Mouse (Mus musculus): Measurements from ENCODE around the gene Agap1.

Gene Agap1

GRCm38 (mm10) chr1:89921806-89922205 lies 467.2 kb downstream of the Agap1 start:
- no peak for DNase-seq

GRCm38 (mm10) chr1:89922282-89922681 lies 467.7 kb downstream of the Agap1 start:
- DNase-seq = no peak

GRCm38 (mm10) chr1:89922883-89923641 lies 468.5 kb downstream of the Agap1 start:
- DNase-seq = no peak

DNA sequence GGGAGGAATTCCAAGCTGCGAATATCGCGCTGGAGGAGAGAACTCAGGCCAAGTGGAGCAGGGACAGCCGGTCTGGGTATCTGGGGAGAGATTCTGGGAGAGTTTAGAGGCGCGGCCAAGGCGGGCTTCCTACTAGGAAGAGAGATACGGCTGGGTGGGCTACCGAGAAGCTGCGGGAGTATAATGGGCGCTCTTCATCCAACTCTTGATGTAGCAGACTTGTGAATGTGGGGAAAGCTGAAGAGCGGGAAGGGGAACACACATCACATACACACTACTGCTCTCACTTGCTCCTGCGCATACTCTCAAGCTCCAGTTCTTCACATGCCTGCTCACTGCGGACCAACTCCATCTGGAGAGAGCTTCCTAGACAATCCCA lies 469.0 kb downstream of the Agap1 start:
- no peak for DNase-seq

- DNase-seq = no peak
Measured at GRCm38 (mm10) chr1:89925501-89926190, 471.0 kb downstream of the Agap1 start.

GRCm38 (mm10) chr1:89926583-89927060 lies 472.0 kb downstream of the Agap1 start:
- no peak for DNase-seq

DNA sequence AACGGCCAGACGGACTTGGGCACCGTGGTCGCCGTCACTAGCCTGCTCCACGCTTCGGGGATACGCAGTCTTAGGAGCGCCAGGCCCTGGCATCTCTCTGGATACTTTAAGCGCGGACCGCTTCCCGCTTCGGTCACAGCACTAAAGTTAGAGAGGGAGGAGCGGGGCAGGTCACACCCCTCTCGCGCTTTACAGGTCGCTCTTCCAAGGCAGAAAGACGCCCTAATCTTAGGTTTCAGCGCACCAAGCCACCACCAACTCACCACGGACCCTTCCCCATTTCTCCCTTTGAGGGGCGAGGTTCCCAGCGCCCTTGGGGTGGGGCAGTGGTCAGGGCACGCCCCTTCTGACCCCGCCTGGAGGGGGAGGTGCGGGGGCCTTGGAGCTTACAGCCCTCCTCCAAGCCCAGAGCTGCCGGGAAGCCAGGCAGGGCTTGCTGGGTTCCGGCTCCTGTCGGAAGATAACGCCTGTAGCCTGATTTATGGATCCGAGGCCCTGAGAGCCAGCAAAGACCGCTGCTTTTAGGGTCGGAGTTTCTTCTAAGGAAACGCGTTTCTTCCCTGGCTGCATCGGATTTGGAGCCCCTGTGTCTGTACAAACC lies 472.6 kb downstream of the Agap1 start:
- no peak for DNase-seq

GRCm38 (mm10) chr1:89928676-89929075 lies 474.1 kb downstream of the Agap1 start:
- no peak for DNase-seq

DNA sequence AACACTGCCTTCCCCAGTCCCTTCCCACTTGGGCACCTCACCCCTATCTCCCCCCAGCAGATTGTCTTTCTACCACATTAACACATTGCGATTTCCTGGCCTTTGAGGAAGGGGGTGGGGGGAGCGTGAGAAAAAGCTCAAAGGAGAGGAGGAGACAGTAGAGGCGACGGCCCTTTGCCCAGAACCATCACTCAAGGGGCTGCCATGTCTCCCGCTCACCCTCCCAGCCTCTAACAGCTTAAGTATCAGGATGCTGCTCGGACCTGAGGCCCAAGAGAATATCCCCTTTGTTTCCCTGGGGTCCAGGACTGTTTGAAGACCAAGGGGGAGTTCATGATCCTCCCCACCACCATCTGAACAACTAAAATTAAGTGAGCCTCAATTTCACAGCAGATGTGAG lies 474.6 kb downstream of the Agap1 start:
- no peak for DNase-seq

- DNase-seq = no peak
Measured at GRCm38 (mm10) chr1:89929721-89930505, 475.3 kb downstream of the Agap1 start.

GRCm38 (mm10) chr1:89930551-89930950 lies 475.9 kb downstream of the Agap1 start:
- no peak for DNase-seq

GRCm38 (mm10) chr1:89931120-89931519 lies 476.5 kb downstream of the Agap1 start, which contains the start of gene Gbx2:
Gene Gbx2, minus strand, starts transcription at chr1:89931179.
- peak; percentile 24 to 30 for DNase-seq

- no peak for DNase-seq
Measured at GRCm38 (mm10) chr1:89932021-89932423, 477.4 kb downstream of the Agap1 start.

GRCm38 (mm10) chr1:89932616-89933015 lies 478.0 kb downstream of the Agap1 start:
- DNase-seq = no peak

DNA sequence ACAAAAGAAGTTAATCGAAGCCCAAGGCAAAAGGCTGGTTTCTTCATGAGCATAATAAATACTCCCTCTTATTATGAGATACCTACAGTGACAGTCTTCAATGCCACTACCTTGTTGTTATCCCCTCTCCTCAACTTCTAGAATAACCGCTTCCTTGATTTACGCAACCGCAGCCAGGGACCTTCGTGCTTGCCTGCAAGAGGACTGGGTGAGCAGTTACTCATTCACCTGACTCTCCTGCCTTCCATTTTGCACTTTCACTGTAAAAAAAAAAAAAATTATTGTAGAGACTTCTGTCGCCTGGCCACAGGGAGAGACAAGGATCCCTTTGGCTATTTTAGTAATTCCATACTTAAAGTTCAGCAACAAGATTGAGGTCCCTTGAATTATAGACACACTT lies 478.4 kb downstream of the Agap1 start:
- no peak for DNase-seq

GRCm38 (mm10) chr1:89933786-89934185 lies 479.2 kb downstream of the Agap1 start:
- DNase-seq = no peak

DNA sequence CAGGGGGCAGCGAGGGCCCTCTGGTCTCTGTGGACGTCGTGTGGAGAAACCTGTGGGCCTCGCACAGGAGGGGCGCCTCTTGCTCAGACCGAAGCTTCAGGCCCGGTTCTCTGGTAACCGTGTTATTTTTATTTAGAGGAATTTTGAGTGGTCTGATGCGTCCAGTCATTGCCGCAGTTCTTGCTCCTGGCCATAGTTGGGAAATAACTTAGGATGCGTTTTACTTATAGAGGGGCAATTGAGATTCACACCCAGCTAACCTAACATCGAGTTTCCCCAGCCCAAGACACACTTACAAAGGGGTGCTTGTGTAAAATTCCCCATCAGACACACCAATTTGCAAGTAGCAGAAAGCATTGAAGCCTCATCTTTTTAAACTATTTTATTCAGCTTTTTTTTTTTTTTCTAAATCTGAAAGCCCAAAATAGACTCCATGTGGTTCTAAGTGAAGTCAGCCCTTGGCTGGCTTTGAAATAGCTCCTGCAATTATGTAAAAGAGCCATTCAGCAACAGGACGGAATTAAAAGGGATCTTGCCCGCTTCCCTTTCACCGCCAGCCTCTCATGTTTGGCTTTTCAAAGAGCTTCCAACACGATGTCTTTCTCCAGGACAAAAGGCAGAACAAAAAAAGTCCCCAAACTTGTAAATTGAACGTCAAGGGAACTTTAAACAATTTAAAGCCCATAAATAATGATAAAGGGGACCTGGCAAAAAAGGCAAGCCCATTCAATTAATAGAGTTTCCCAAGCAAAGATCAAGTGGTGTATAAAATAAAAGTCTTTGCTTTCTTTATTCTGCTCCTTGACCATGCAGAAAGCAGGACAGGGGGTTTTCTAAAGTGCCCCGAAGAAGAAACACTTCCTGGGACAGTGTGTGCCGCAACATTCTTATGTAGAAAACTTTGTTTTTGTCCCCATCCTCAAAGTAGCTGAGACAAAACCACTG lies 480.0 kb downstream of the Agap1 start:
- DNase-seq = no peak

GRCm38 (mm10) chr1:89935493-89936348 lies 481.1 kb downstream of the Agap1 start:
- no peak for DNase-seq

DNA sequence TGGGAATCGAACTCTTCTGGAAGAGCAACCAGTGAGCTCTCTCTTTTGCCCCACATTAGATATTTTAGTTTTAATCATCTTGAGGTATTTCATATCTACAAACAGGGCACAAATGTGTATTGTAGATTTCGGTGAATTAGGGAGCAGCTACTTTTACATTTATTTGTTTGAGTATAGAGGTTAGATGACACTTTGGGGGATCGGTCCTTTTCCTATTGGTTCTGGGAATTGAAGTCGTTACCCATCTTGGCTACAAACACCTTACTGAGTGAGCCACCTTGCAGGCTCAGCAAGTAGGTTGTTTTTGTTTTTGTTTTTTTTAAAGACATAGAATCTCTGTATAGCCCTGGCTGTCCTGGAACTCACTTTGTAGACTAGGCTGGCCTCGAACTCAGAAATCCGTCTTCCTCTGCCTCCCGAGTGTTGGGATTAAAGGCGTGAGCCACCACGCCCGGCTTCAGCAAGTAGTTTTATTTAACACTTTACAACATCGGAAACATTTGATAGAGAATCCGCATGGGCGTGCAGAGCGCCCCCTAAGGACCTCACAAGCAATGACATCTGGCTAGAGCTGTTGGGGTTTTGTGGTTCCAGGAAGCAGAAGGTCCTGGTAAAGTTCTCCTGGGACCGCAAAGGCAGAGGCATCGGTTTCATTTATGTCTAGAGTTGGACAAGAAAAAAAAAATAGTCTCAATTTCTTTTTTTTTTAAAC lies 484.4 kb downstream of the Agap1 start:
- DNase-seq = no peak

DNA sequence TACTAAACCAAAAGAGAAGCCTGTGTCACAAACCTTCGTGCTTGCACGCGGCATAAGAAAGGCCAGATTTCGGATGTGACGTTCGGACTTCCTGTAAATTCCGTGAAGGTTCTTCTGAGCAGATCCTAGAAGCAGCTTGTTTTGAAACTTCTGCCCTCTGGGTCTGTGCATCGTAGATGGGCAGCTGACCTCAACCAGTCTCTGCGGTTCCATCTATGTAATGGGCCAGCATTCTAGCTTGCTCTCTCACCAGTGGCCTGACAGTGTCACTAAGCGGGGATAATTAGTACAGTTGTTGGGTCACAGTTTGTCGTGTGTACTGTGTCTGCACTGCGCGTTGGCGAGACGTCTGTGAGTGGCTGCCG lies 485.0 kb downstream of the Agap1 start:
- DNase-seq = no peak

Data from lung, adult 18-20 months (tissue).